Mouse (Mus musculus): Measurements from ENCODE around the gene Melk. TPM values are rescaled to one million over a fixed set of nuclear protein-coding genes. Genes with fewer than 3 reads are reported as not detected.

The Melk gene
- polyA plus RNA-seq, 1 experiment from 2014 or later, result 48.5 TPM

DNA sequence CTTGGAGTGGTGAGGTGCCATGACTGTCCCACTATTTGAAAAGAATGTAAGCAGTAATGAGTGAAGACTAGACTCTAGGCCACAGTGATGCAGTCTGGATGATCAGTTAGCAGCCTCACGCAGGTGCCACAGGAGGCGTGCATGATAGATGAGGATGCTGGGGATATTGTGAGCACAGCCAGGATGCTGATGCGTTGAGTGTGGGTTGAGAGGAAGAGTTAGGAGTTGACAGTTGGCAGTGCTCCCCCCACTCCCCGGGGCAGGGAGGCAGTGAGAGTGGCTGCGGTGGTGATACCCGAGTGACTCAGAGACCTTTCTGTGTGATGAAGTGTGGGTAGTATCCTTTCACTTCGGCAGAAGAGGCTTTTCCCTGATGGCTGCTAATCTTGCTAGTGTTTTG, 21.4 kb downstream of the Melk start:
- no peak overlapping the region for H3K9ac ChIP-seq (replicated peaks; ENCODE audit: low read length)
- H3K36me3 ChIP-seq (ENCODE audit: insufficient read depth, low read length), result peaks cover 15% of the 10 kb centered on the region
- H3K4me2 ChIP-seq (replicated peaks; ENCODE audit: low read depth, low read length), result no peak overlapping the region
- ATAC-seq (ENCODE audit: low FRiP score, low TSS enrichment), result no peak
- WGBS, result 91% methylated on average over 7 of the region's 7 CpGs
- no peaks in the 10 kb centered on the region for H3K27me3 ChIP-seq (ENCODE audit: insufficient read depth, low read length)
- no peak overlapping the region for H3K27ac ChIP-seq (ENCODE audit: low read length)
- no peak overlapping the region for H3K4me3 ChIP-seq (ENCODE audit: low read length)
- H3K9me3 ChIP-seq (ENCODE audit: low read length), result no peaks in the 10 kb centered on the region
- H3K4me1 ChIP-seq (ENCODE audit: insufficient read depth, low read length), result no peaks in the 10 kb centered on the region

- H3K9ac ChIP-seq (replicated peaks; ENCODE audit: low read length), result no peak overlapping the region
- H3K4me3 ChIP-seq (ENCODE audit: low read length), result no peak overlapping the region
- ATAC-seq (ENCODE audit: low FRiP score, low TSS enrichment), result no peak
- H3K9me3 ChIP-seq (ENCODE audit: low read length), result no peaks in the 10 kb centered on the region
- no peak overlapping the region for H3K4me2 ChIP-seq (replicated peaks; ENCODE audit: low read depth, low read length)
- no peaks in the 10 kb centered on the region for H3K27me3 ChIP-seq (ENCODE audit: insufficient read depth, low read length)
- H3K27ac ChIP-seq (ENCODE audit: low read length), result no peak overlapping the region
- no peaks in the 10 kb centered on the region for H3K4me1 ChIP-seq (ENCODE audit: insufficient read depth, low read length)
- H3K36me3 ChIP-seq (ENCODE audit: insufficient read depth, low read length), result peaks cover 15% of the 10 kb centered on the region
- 45% methylated on average over 4 of the region's 4 CpGs for WGBS
These were observed 24.8 kb downstream of the Melk start for GRCm38 (mm10) chr4:44325453-44325852.

DNA sequence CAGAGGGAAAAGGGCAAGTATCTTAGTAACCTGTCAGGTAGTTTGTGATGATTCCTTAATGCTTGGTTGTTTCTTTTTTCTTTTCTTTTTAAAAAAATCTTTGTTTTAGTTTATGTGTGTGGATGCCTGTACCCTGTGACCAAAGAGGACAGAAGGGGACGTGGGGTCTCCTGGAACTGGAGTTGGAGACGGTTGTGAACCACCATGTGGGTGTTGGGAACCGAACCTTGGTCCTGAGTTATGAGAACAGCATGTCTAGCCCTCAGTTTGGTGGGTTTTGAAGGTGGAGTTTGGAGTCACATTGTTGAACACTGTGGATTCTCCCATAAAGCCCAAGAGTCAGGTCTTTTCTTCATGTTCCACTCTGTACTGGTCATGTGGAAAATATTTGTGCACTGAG, 26.0 kb downstream of the Melk start:
- H3K9ac ChIP-seq (replicated peaks; ENCODE audit: low read length), result no peak overlapping the region
- 99% methylated on average over 3 of the region's 3 CpGs for WGBS

GRCm38 (mm10) chr4:44327976-44328375, 27.3 kb downstream of the Melk start:
- ATAC-seq (ENCODE audit: low FRiP score, low TSS enrichment), result no peak
- no peak overlapping the region for H3K27ac ChIP-seq (ENCODE audit: low read length)
- H3K9me3 ChIP-seq (ENCODE audit: low read length), result no peaks in the 10 kb centered on the region
- H3K4me1 ChIP-seq (ENCODE audit: insufficient read depth, low read length), result no peaks in the 10 kb centered on the region
- 83% methylated on average over 1 of the region's 1 CpGs for WGBS
- no peak overlapping the region for H3K9ac ChIP-seq (replicated peaks; ENCODE audit: low read length)
- no peak overlapping the region for H3K4me2 ChIP-seq (replicated peaks; ENCODE audit: low read depth, low read length)
- H3K4me3 ChIP-seq (ENCODE audit: low read length), result no peak overlapping the region
- H3K36me3 ChIP-seq (ENCODE audit: insufficient read depth, low read length), result peaks cover 15% of the 10 kb centered on the region
- no peaks in the 10 kb centered on the region for H3K27me3 ChIP-seq (ENCODE audit: insufficient read depth, low read length)

More for the DNA sequence above, 26.0 kb downstream of the Melk start:
- H3K4me1 ChIP-seq (ENCODE audit: insufficient read depth, low read length), result no peaks in the 10 kb centered on the region
- ATAC-seq (ENCODE audit: low FRiP score, low TSS enrichment), result no peak
- no peaks in the 10 kb centered on the region for H3K27me3 ChIP-seq (ENCODE audit: insufficient read depth, low read length)
- H3K4me2 ChIP-seq (replicated peaks; ENCODE audit: low read depth, low read length), result no peak overlapping the region
- H3K9me3 ChIP-seq (ENCODE audit: low read length), result no peaks in the 10 kb centered on the region
- no peak overlapping the region for H3K4me3 ChIP-seq (ENCODE audit: low read length)
- H3K27ac ChIP-seq (ENCODE audit: low read length), result no peak overlapping the region
- H3K36me3 ChIP-seq (ENCODE audit: insufficient read depth, low read length), result peaks cover 15% of the 10 kb centered on the region

GRCm38 (mm10) chr4:44335006-44335405, 34.3 kb downstream of the Melk start:
- WGBS, result 90% methylated on average over 8 of the region's 8 CpGs
- H3K27me3 ChIP-seq (ENCODE audit: insufficient read depth, low read length), result no peaks in the 10 kb centered on the region
- no peak overlapping the region for H3K4me3 ChIP-seq (ENCODE audit: low read length)
- no peak overlapping the region for H3K4me2 ChIP-seq (replicated peaks; ENCODE audit: low read depth, low read length)
- H3K9ac ChIP-seq (replicated peaks; ENCODE audit: low read length), result no peak overlapping the region
- ATAC-seq (ENCODE audit: low FRiP score, low TSS enrichment), result no peak
- H3K9me3 ChIP-seq (ENCODE audit: low read length), result no peaks in the 10 kb centered on the region
- H3K36me3 ChIP-seq (ENCODE audit: insufficient read depth, low read length), result peaks cover 4% of the 10 kb centered on the region; the same call in 1 of the 2 replicates
- no peaks in the 10 kb centered on the region for H3K4me1 ChIP-seq (ENCODE audit: insufficient read depth, low read length)
- H3K27ac ChIP-seq (ENCODE audit: low read length), result no peak overlapping the region

GRCm38 (mm10) chr4:44361670-44362069, 61.0 kb downstream of the Melk start:
- H3K4me1 ChIP-seq (ENCODE audit: insufficient read depth, low read length), result no peaks in the 10 kb centered on the region
- peaks cover 17% of the 10 kb centered on the region for H3K36me3 ChIP-seq (ENCODE audit: insufficient read depth, low read length)
- no peak overlapping the region for H3K9ac ChIP-seq (replicated peaks; ENCODE audit: low read length)
- H3K27ac ChIP-seq (ENCODE audit: low read length), result no peak overlapping the region
- no peaks in the 10 kb centered on the region for H3K9me3 ChIP-seq (ENCODE audit: low read length)
- 91% methylated on average over 7 of the region's 7 CpGs for WGBS
- H3K4me3 ChIP-seq (ENCODE audit: low read length), result no peak overlapping the region
- H3K4me2 ChIP-seq (replicated peaks; ENCODE audit: low read depth, low read length), result no peak overlapping the region
- no peaks in the 10 kb centered on the region for H3K27me3 ChIP-seq (ENCODE audit: insufficient read depth, low read length)
- ATAC-seq (ENCODE audit: low FRiP score, low TSS enrichment), result no peak

DNA sequence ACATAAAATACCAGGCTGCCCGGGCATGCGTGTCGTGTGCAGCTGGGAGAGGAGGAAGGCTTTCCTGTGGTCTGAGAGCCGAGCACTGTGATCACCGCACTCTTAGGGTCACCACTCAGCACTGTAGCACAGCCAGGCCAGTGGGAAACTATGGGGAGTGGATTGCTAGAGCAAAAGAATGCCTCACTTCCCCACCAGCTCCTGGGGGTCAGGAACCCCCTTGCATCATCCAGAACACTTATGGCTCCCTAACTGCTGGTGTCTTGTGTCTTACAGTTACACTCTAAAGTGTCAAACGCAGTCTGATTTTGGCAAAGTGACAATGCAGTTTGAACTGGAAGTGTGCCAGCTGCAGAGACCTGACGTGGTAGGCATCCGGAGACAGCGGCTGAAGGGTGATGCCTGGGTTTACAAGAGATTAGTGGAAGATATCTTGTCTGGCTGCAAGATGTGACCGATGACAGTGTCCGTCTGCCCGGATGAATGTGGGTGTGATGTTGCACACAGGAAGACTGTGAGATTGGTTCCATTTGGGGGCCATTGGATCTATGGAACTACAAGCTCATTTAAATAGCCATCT, 62.8 kb downstream of the Melk start:
- no peak overlapping the region for H3K4me2 ChIP-seq (replicated peaks; ENCODE audit: low read depth, low read length)
- no peaks in the 10 kb centered on the region for H3K9me3 ChIP-seq (ENCODE audit: low read length)
- no peaks in the 10 kb centered on the region for H3K4me1 ChIP-seq (ENCODE audit: insufficient read depth, low read length)
- no peak overlapping the region for H3K9ac ChIP-seq (replicated peaks; ENCODE audit: low read length)
- no peak for ATAC-seq (ENCODE audit: low FRiP score, low TSS enrichment)
- no peak overlapping the region for H3K27ac ChIP-seq (ENCODE audit: low read length)
- H3K36me3 ChIP-seq (ENCODE audit: insufficient read depth, low read length), result peaks cover 17% of the 10 kb centered on the region
- WGBS, result 61% methylated on average over 12 of the region's 12 CpGs
- no peak overlapping the region for H3K4me3 ChIP-seq (ENCODE audit: low read length)
- no peaks in the 10 kb centered on the region for H3K27me3 ChIP-seq (ENCODE audit: insufficient read depth, low read length)

DNA sequence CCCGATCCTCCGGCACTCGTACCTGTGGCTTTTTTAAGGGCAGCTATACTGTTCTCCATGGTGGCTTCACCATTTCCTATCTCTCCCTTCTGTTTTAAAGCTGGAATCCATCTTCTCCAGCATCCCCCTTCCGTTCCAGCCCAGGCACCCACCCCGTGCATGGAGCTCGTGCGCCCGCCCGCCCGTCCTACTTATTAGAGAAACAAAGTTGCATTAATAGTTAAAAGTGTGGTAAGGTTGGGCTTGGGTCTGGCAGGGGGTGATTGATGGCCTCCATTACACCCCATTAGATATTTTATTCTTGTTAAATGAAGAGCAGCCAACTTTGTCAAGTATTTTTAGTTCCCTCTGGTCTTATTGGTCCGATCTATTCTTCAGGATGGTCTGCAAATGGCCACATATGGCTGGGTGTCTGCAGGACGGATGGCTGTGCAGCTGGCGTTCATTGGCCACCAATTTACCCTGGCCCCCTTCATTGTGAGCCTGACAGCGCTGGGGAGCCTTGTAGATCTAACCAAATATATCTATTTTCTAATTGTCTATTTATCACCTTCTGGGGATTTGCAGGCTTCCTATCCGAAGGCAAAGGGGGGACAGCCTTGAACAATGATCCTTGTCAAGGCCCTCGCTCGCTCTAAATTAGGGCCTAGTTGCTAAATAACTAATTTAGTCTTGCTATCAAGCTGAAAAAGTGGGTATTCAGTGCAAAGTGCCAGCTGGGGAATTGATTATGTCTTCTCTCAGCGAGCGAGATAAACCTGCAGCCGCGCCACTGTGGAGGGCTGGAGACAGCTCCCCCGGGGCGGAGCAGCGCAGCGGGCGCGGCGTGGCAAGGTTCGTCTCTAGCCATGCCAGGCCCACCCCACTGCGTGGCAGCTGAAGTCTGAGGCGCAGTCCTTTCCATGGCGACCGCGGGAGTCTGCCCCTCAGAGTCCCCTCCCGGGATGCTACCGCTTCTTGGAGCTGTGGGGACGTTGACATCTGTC, 91.8 kb downstream of the Melk start:
- no peaks in the 10 kb centered on the region for H3K4me1 ChIP-seq (ENCODE audit: insufficient read depth, low read length)
- H3K36me3 ChIP-seq (ENCODE audit: insufficient read depth, low read length), result no peaks in the 10 kb centered on the region
- no peak overlapping the region for H3K9ac ChIP-seq (replicated peaks; ENCODE audit: low read length)
- no peak for ATAC-seq (ENCODE audit: low FRiP score, low TSS enrichment)
- no peak overlapping the region for H3K4me3 ChIP-seq (ENCODE audit: low read length)
- no peaks in the 10 kb centered on the region for H3K27me3 ChIP-seq (ENCODE audit: insufficient read depth, low read length)
- H3K4me2 ChIP-seq (replicated peaks; ENCODE audit: low read depth, low read length), result no peak overlapping the region
- WGBS, result 86% methylated on average over 34 of the region's 37 CpGs
- H3K27ac ChIP-seq (ENCODE audit: low read length), result no peak overlapping the region
- H3K9me3 ChIP-seq (ENCODE audit: low read length), result no peaks in the 10 kb centered on the region

DNA sequence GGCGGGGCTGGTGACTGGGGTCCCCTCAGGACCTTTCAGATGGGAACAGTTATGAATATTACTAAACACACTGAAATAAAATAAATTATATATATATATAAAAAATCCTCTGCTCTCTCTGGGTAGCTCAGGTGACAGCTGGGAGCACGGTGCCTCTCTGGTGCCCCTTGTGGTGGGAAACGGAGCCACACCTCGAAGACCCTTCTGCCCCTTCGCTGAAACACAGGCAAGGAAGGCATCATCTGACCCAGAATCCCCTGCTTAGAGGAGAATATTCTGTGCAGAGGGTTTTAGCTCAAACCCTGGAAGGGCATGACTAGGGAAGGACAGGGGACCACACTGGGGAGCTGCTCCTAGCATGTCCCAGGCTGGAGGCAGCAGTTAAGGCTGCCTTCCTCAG, 101.9 kb downstream of the Melk start:
- H3K27ac ChIP-seq (ENCODE audit: low read length), result no peak overlapping the region
- no peak overlapping the region for H3K4me2 ChIP-seq (replicated peaks; ENCODE audit: low read depth, low read length)
- no peak for ATAC-seq (ENCODE audit: low FRiP score, low TSS enrichment)
- H3K9ac ChIP-seq (replicated peaks; ENCODE audit: low read length), result no peak overlapping the region
- no peaks in the 10 kb centered on the region for H3K4me1 ChIP-seq (ENCODE audit: insufficient read depth, low read length)
- no peaks in the 10 kb centered on the region for H3K9me3 ChIP-seq (ENCODE audit: low read length)
- no peaks in the 10 kb centered on the region for H3K36me3 ChIP-seq (ENCODE audit: insufficient read depth, low read length)
- 8% methylated on average over 5 of the region's 5 CpGs for WGBS
- no peak overlapping the region for H3K4me3 ChIP-seq (ENCODE audit: low read length)
- H3K27me3 ChIP-seq (ENCODE audit: insufficient read depth, low read length), result no peaks in the 10 kb centered on the region

DNA sequence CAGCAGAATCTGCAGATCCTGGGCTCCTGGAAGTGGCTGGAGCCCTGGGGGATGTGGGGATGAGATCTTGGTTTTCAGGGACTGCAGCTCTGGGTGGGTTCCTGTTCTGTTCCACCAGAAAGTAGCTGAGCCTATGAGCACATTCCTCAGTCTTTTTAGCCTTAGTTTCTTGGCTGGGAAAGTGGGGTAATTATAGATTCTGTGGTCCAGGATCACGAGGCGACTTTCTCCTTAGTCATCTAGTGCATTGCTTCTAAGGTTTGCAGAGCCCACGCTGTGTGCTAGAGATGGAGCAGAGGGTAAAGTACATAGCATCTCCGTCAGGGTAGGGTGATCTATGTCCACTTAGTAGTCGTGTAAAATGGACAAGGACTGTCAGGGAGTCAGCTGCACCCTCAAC, 103.8 kb downstream of the Melk start:
- Histone ChIP-seq H3K36me3 (ENCODE audit: insufficient read depth, low read length) (no peaks in the 10 kb centered on the region), H3K27ac (ENCODE audit: low read length) (no peak overlapping the region), H3K9ac (replicated peaks; ENCODE audit: low read length) (no peak overlapping the region), H3K27me3 (ENCODE audit: insufficient read depth, low read length) (no peaks in the 10 kb centered on the region), H3K4me2 (replicated peaks; ENCODE audit: low read depth, low read length) (no peak overlapping the region), H3K4me3 (ENCODE audit: low read length) (no peak overlapping the region), H3K4me1 (ENCODE audit: insufficient read depth, low read length) (no peaks in the 10 kb centered on the region), H3K9me3 (ENCODE audit: low read length) (no peaks in the 10 kb centered on the region)
- WGBS, result 73% methylated on average over 5 of the region's 5 CpGs
- ATAC-seq (ENCODE audit: low FRiP score, low TSS enrichment), result no peak
